Mouse (Mus musculus) ES-Bruce4 (cell line): ENCODE measurements around the gene Cfl2.

ENCODE experiments used
- CTCF ChIP-seq: IDR thresholded peaks from one replicate; pipeline ENCODE4 v1.8.1; 2011; ENCODE audit warnings: low read depth, low read length
- EP300 ChIP-seq: IDR thresholded peaks from 2 replicates; pipeline ENCODE4 v1.6.1; 2011; ENCODE audit warnings: low read depth, low read length; ENCODE audit not compliant: insufficient read depth
- POLR2A ChIP-seq: IDR thresholded peaks from one replicate; pipeline ENCODE4 v1.8.1; 2011; ENCODE audit warnings: low read length; ENCODE audit not compliant: insufficient read depth

DNA sequence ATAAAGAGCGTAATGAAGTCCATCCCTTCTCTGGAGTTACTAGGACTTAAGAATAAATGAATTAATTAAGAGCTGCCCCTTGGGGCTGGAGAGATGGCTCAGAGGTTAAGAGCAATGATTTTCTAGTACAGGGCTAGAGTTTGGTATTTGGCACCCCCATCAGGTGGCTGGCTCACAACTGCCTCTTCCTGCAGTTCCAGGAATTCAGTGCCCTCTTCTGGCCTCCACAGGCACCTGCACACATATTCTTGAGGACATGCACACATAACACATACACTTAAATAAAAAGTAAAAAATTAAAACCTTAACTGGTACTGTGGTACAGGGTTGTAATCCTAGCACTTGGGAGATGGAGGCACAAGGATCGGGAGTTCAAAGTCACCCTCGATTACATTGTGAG is 37.5 kb downstream of the Cfl2 start:
- peak; percentile 97 for TF ChIP-seq CTCF
- TF ChIP-seq POLR2A = no peak
- TF ChIP-seq EP300 = no peak
